Mouse (Mus musculus): ENCODE measurements around the gene Inpp5e. TPM values are rescaled to one million over a fixed set of nuclear protein-coding genes. Genes with fewer than 3 reads are reported as not detected.

The Inpp5e gene
- total and polyA plus RNA-seq, 2 experiments from 2014 or later, result 16.5 to 29.0 TPM

GRCm38 (mm10) chr2:26410091-26410490 lies 1.1 kb upstream of the Inpp5e start:
- ATAC-seq (ENCODE audit: low FRiP score), result no peak
- Histone ChIP-seq H3K9me3 (ENCODE audit: low read length) (no peaks in the 10 kb centered on the region), H3K27me3 (ENCODE audit: insufficient read depth, low read length) (no peaks in the 10 kb centered on the region), H3K36me3 (ENCODE audit: insufficient read depth, low read length) (peaks cover 36% of the 10 kb centered on the region), H3K4me3 (ENCODE audit: low read depth, low read length) (no peak overlapping the region), H3K9ac (replicated peaks; ENCODE audit: low read length, poor library complexity, severe bottlenecking) (no peak overlapping the region), H3K4me2 (ENCODE audit: low read depth, low read length, poor library complexity, severe bottlenecking) (no peak overlapping the region), H3K27ac (ENCODE audit: low read depth, low read length) (no peak overlapping the region), H3K4me1 (ENCODE audit: insufficient read depth, low read length) (peaks cover 25% of the 10 kb centered on the region)
- 65% methylated on average over 5 of the region's 5 CpGs for WGBS
- TF ChIP-seq CTCF (IDR thresholded peaks at IDR 0.05), result peak; percentile 37
- DNase-seq (ENCODE audit: low spot score), result no peak

DNA sequence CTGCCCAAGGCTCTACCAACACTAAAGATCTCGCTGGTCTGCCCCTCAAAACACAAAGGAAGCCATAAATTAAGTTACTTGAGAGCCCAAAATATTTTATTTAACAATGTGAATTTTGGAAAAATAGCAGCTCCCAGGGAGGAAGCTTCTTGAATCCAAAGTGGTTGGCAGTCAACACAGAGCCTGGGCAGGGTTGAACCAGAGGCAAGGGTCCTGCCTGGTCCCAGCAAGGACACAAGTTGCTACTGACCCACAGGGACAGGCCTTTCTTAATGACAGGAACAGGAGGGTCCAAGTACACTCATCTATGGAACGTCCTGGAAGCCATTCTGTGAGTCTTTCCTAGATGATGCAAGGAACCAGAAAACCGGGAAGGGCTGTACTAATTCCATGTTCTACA lies 359 bp upstream of the Inpp5e start:
- WGBS, result 59% methylated on average over 3 of the region's 3 CpGs
- DNase-seq (ENCODE audit: low spot score) (no peak), ATAC-seq (ENCODE audit: low FRiP score) (no peak; the same call in 1 of the 2 replicates)
- Histone ChIP-seq H3K9me3 (ENCODE audit: low read length) (no peaks in the 10 kb centered on the region), H3K4me1 (ENCODE audit: insufficient read depth, low read length) (peaks cover 30% of the 10 kb centered on the region), H3K4me2 (ENCODE audit: low read depth, low read length, poor library complexity, severe bottlenecking) (peak overlapping the region; percentile 84), H3K4me3 (ENCODE audit: low read depth, low read length) (peak overlapping the region; percentile 84; the same call in 1 of the 2 replicates), H3K9ac (replicated peaks; ENCODE audit: low read length, poor library complexity, severe bottlenecking) (no peak overlapping the region), H3K27me3 (ENCODE audit: insufficient read depth, low read length) (no peaks in the 10 kb centered on the region), H3K27ac (ENCODE audit: low read depth, low read length) (no peak overlapping the region), H3K36me3 (ENCODE audit: insufficient read depth, low read length) (peaks cover 34% of the 10 kb centered on the region)
- no peak for TF ChIP-seq CTCF (IDR thresholded peaks at IDR 0.05)

- TF ChIP-seq CTCF (IDR thresholded peaks at IDR 0.05), result no peak
- Histone ChIP-seq H3K9me3 (ENCODE audit: low read length) (no peaks in the 10 kb centered on the region), H3K4me3 (ENCODE audit: low read depth, low read length) (no peak overlapping the region), H3K4me2 (ENCODE audit: low read depth, low read length, poor library complexity, severe bottlenecking) (no peak overlapping the region), H3K36me3 (ENCODE audit: insufficient read depth, low read length) (peaks cover 36% of the 10 kb centered on the region), H3K4me1 (ENCODE audit: insufficient read depth, low read length) (peaks cover 30% of the 10 kb centered on the region), H3K27ac (ENCODE audit: low read depth, low read length) (no peak overlapping the region), H3K9ac (replicated peaks; ENCODE audit: low read length, poor library complexity, severe bottlenecking) (no peak overlapping the region), H3K27me3 (ENCODE audit: insufficient read depth, low read length) (no peaks in the 10 kb centered on the region)
- WGBS, result 76% methylated on average over 8 of the region's 8 CpGs
- no peak for DNase-seq (ENCODE audit: low spot score)
- no peak for ATAC-seq (ENCODE audit: low FRiP score)
Observed at GRCm38 (mm10) chr2:26403306-26403705, 5.7 kb downstream of the Inpp5e start.

DNA sequence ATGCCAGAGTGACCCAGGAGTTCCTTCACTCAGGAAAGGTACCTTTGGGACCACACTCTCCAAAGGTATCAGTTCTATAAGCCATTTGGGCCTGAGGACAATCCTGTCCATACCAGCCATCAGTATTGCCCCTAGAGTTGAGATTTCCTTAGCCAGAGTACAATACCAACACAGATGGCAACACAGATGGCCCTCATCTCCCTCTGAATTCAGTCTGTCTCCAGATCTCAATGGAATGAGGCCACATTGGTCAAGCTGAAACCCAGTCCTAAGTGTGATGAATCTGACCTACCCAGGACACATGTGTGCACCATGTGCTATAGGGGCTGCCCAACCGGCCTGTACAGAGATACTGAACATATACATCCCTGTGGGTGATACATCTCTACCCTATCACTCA lies 6.7 kb downstream of the Inpp5e start:
- H3K27me3 ChIP-seq (ENCODE audit: insufficient read depth, low read length), result no peaks in the 10 kb centered on the region
- DNase-seq (ENCODE audit: low spot score), result no peak
- peaks cover 46% of the 10 kb centered on the region for H3K36me3 ChIP-seq (ENCODE audit: insufficient read depth, low read length)
- WGBS, result 91% methylated on average over 1 of the region's 1 CpGs
- no peak for TF ChIP-seq CTCF (IDR thresholded peaks at IDR 0.05)
- peaks cover 20% of the 10 kb centered on the region for H3K4me1 ChIP-seq (ENCODE audit: insufficient read depth, low read length)
- H3K4me3 ChIP-seq (ENCODE audit: low read depth, low read length), result no peak overlapping the region
- no peak overlapping the region for H3K4me2 ChIP-seq (ENCODE audit: low read depth, low read length, poor library complexity, severe bottlenecking)
- H3K27ac ChIP-seq (ENCODE audit: low read depth, low read length), result no peak overlapping the region
- no peak overlapping the region for H3K9ac ChIP-seq (replicated peaks; ENCODE audit: low read length, poor library complexity, severe bottlenecking)
- ATAC-seq (ENCODE audit: low FRiP score), result no peak
- H3K9me3 ChIP-seq (ENCODE audit: low read length), result no peaks in the 10 kb centered on the region

- Histone ChIP-seq H3K4me3 (ENCODE audit: low read depth, low read length) (no peak overlapping the region), H3K9ac (replicated peaks; ENCODE audit: low read length, poor library complexity, severe bottlenecking) (no peak overlapping the region), H3K27ac (ENCODE audit: low read depth, low read length) (no peak overlapping the region), H3K36me3 (ENCODE audit: insufficient read depth, low read length) (peaks cover 57% of the 10 kb centered on the region), H3K27me3 (ENCODE audit: insufficient read depth, low read length) (no peaks in the 10 kb centered on the region), H3K4me2 (ENCODE audit: low read depth, low read length, poor library complexity, severe bottlenecking) (no peak overlapping the region), H3K4me1 (ENCODE audit: insufficient read depth, low read length) (peaks cover 9% of the 10 kb centered on the region; the same call in 1 of the 2 replicates), H3K9me3 (ENCODE audit: low read length) (no peaks in the 10 kb centered on the region)
- ATAC-seq (ENCODE audit: low FRiP score), result no peak
- WGBS, result 90% methylated on average over 4 of the region's 4 CpGs
- no peak for TF ChIP-seq CTCF (IDR thresholded peaks at IDR 0.05)
- DNase-seq (ENCODE audit: low spot score), result no peak
Observed at GRCm38 (mm10) chr2:26401023-26401422, 8.0 kb downstream of the Inpp5e start.

DNA sequence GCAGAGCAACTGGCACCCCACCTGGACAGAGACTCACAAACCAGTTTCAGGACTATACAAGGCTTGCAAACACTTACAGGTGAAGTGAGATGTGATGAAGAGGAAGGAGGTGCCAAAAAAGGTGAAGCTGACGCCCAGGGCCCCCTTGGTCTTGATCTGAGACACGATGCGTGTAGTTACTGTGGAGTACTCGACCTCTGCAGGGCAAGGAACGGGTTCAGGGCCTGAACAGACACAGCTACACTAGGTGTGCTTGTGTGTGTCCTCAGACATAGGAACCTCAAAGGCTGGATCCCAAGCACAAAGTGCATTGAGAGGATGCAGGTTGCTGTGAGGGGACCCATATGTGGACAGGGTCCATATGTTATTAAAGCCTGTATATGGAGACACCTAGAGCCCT lies 8.7 kb downstream of the Inpp5e start:
- no peak overlapping the region for H3K9ac ChIP-seq (replicated peaks; ENCODE audit: low read length, poor library complexity, severe bottlenecking)
- no peaks in the 10 kb centered on the region for H3K9me3 ChIP-seq (ENCODE audit: low read length)
- DNase-seq (ENCODE audit: low spot score) (no peak), ATAC-seq (ENCODE audit: low FRiP score) (no peak)
- TF ChIP-seq CTCF (IDR thresholded peaks at IDR 0.05), result no peak
- 0 out of 2 replicates have a peak, but pooled peaks cover 6% of the 10 kb centered on the region for H3K4me1 ChIP-seq (ENCODE audit: insufficient read depth, low read length)
- no peak overlapping the region for H3K4me2 ChIP-seq (ENCODE audit: low read depth, low read length, poor library complexity, severe bottlenecking)
- no peaks in the 10 kb centered on the region for H3K27me3 ChIP-seq (ENCODE audit: insufficient read depth, low read length)
- H3K27ac ChIP-seq (ENCODE audit: low read depth, low read length), result no peak overlapping the region
- 90% methylated on average over 5 of the region's 5 CpGs for WGBS
- no peak overlapping the region for H3K4me3 ChIP-seq (ENCODE audit: low read depth, low read length)
- peaks cover 65% of the 10 kb centered on the region for H3K36me3 ChIP-seq (ENCODE audit: insufficient read depth, low read length)
